Mouse (Mus musculus): ENCODE data around the gene Tas2r134.

GRCm38 (mm10) chr2:51631428-51631827 lies 4.1 kb downstream of the Tas2r134 start:
- TF ChIP-seq EP300 (IDR thresholded peaks at IDR 0.05; ENCODE audit: low read depth) = no peak
- TF ChIP-seq CTCF (IDR thresholded peaks at IDR 0.05; ENCODE audit: low read depth) = no peak
